Mouse (Mus musculus) megakaryocyte-erythroid progenitor cell, adult 5-6 weeks (primary cell): Measurements from ENCODE around the gene Fig4. TPM values are rescaled to one million over a fixed set of nuclear protein-coding genes. Genes with fewer than 3 reads are reported as not detected.

Experiments
- ATAC-seq: replicated peaks from 2 replicates; pipeline ENCODE4 v1.8.0; 2016; ENCODE audit warnings: mild to moderate bottlenecking, inconsistent platforms; ENCODE audit not compliant: severe bottlenecking, poor library complexity, low FRiP score, low TSS enrichment
- total RNA-seq, 2 experiments: library from RNA; stranded (forward) in 1 of 2; stranded (reverse) in 1 of 2; fragments of 200-1000, 215-1000 nt in 1 of 2; fragments of >200 nt in 1 of 2; fragmentation: Nextera tagmentation in 1 of 2; gene quantifications; 2 replicates each; pipeline ENCODE4 v1.2.3; 2014 to 2017

Fig4 gene
- total RNA-seq (2014; fragmentation: Nextera tagmentation): 11.8 and 12.8 TPM in 2 replicates
- 20.5 and 22.5 TPM in 2 replicates for total RNA-seq (2017)

DNA sequence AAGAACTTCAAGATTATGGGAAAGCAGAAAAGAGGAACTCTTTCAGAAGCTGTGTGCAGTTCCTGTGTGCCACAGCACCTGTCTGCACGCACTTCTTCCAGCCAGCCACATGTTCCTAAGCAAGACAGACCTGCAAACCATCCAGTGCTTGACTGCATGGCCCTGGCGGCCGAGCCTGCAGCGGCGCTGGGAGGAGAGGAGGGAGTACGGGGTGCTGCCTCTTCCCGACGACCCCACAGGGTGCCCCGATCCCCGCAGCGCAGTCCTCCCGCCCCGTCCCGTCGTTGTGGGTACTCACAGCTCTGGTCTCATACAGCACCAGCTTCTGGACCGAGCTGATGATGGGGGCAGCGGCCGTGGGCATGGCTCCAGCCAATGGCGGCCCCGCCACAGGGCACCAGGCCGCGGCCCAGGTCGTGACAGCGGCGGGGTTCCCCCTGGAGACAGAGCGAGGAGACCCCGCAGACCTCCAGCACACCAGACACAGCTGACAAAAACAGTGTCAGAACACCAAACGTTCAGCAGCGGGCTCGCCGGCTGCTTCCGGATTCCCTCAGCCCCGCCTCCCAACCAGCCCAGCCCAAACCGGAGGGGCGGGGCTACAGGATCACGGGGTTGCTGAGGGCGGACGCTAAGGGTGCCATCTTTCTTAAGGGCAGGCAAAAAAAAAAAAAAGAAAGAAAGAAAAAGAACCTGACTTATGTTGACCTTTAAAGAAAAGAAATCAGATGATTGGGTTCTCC, at the start of gene Fig4:
Gene Fig4, minus strand, starts transcription at position 572 of the 743 bp plus-strand sequence.
- ATAC-seq: peak; percentile 93

GRCm38 (mm10) chr10:41341346-41341745, 38.3 kb upstream of the Fig4 start:
- no peak for ATAC-seq

GRCm38 (mm10) chr10:41332533-41333043, 29.5 kb upstream of the Fig4 start:
- ATAC-seq: no peak

DNA sequence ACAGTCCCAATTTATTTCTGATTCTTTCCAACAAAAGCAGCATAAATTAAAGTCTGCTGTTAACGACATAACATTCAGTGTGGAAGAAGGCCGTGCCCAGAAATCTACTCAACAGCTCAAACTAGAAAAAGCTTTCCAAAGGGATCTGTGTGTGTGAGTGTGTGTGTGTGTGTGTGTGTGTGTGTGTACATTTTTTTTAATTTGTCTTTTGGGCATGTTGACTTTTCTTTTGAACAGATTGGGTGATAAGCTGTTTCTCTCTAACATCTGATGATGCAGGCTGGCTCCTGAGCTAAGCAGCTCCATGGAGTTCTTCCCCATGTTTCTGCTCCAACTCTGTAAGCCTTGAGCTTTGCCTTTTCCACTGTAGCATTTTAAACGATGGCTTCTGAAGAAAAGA, 12.8 kb upstream of the Fig4 start:
- ATAC-seq: no peak

DNA sequence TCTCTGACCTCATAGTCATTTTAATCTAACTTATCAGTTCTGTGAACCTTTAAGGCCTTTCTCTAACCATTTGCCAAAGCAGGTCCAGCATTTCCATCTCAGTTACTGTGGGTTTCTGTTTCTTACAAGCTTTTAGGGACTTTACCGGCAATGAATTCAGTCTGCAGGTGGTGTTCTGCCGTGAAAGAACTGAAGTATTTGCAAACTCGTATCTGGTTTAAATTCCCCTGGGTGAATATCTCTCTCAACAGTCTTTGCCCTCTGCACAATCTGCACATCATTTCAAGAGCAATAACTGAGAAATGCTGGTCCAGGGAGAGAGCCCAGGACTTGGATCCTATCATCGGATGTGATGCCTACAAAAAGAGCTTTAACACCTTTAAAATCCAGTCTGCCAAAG, 5.1 kb upstream of the Fig4 start:
- ATAC-seq: no peak

DNA sequence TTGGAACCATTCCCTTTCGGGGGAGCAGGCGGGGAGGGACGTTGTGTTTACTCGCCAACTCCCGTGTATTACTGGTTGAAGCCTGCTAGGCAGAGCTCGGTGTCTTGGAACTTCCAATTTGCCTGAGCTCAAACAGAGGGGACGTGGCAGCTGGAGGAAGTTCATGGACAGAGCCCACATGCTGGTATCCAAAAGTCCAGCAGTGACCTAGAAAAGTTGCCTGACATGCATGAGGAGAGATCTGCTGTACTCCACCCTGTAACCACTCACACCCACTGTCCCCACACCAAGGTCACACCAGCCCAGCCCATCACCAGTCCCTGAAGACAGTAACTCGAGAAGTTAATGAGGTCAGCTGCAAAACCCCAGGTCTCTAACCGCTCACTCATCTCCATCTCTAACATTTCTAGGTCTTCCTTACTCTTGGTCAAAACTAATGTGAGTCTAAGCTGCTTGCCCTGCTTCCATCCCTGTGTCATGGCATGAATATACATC, 1.9 kb upstream of the Fig4 start:
- no peak for ATAC-seq

GRCm38 (mm10) chr10:41303639-41304444, 782 bp upstream of the Fig4 start, which contains the start of gene Ak9:
TSS of gene Ak9 (plus strand) at chr10:41303980.
- ATAC-seq: peak; percentile 94

DNA sequence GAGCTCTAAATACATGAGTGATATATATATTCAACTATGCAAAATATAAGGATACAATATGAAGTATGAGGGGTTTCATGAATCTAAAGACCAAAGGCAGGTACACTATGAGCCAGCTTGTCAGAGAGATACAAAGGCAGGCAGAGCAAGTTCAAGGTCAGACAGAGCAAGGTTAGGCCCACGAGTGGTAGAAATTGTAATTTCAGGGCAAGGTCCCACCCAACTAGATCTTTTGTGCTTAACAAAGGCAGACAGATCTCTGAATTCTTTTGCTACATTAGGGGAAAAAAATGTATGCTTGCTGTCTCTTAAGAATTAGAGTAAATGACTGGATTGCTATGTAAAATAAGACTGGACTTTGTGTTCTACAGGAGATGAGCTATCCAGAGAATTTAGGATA, 2.9 kb downstream of the Fig4 start:
- ATAC-seq: no peak

DNA sequence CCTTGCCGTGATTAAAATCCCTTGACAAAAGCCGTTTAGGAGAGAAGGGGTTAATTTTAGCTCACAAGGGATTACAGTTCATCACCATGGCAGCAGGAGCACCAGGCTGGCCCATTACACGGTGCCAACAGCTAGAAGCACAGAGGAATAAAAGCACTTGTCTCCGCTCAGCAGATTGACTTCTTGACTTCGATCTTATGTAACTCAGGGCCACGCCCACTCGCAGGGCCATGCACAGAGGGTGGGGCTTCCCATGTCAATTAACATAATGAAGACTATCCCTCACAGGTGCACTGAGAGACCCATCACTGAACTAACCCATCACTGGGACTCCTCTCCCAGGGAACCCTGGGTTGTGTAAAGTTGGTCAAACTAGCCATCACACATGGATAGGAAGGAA, 7.9 kb downstream of the Fig4 start:
- ATAC-seq: no peak

DNA sequence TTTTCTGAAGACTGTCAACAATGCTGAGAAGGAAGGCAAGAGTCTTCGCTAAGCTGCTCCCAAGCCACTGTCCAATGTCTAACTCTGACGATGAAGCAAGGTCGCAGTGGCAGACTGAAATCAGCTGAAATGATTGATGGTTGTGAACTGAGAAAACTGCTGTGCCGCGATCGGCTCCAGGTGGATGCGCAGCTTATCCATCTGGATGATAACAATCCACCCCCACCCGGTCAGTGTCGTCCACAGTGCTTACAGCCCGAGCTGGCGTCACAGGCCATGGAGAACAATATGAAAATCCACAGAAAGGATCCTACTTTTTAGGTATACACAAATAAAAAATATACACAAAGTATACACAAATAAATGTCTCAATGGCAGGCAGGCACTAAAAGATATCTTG, 8.3 kb downstream of the Fig4 start:
- no peak for ATAC-seq

DNA sequence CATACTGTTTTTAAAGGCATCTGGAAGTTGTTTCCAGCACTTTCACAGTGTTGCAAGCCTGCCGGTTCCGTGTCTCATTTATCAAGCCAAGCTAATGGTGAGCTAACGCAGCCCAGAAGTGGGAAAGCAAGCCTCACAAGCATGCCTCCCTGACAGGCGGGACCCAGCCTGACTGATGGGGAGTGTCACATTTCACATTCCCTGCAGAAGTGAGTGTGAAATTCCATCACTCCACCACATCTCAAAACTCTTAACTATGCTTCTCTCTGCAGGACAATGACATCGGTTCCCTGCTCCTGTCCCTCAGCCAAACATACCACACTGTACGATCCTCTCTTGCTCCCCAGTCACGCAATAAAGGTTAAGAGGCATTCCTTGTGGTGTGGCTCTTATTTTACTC, 10.0 kb downstream of the Fig4 start:
- no peak for ATAC-seq

DNA sequence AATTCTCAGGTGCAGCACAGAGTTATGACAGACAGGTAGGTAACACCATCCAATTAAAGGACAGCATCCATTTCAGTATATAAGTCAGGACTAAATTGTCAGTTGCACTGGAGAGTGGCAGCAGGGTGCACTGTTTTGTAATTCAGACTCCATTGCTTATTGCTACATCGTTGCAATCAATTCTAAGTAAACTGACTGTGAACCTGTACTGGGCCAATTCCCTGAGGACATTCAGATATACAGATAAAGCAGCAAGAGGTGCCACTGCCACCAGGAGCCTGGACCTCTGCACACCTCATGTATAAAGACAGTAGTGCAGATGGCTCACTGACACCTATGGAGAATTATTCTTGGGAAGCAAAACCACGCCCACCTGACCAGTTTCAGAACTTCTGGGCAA, 12.0 kb downstream of the Fig4 start:
- no peak for ATAC-seq

DNA sequence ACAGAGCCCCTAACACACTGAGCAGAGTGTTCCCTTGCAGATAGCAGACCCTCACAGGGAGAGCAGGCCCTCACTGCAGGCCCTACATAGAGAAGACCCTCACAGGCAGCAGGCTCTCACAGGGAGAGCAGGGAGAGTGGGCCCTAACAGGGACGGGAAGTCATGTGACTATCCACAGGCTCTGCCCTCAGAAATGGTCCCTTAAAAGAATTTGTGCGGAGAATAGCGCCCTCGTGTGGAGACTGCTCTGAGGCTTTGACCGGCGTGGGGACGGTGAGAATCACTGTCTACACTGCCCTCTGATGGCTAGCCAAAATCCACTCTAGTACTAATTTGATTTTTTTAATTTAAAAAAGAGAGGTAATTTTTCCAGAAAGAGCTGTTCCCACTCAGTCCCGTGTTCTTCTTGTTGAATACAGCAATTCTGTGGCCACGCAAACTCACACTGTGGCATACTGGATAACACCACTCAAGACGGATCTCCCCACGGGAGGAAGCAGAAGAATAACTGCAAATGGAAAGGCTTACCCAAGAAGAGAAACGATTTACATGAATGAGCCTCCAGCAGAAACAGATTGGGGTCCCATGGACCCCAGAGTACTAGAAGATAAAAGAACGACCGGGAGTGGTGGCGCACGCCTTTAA, 14.2 kb downstream of the Fig4 start:
- peak; percentile 91 for ATAC-seq

GRCm38 (mm10) chr10:41288074-41288473, 15.0 kb downstream of the Fig4 start:
- ATAC-seq: no peak

DNA sequence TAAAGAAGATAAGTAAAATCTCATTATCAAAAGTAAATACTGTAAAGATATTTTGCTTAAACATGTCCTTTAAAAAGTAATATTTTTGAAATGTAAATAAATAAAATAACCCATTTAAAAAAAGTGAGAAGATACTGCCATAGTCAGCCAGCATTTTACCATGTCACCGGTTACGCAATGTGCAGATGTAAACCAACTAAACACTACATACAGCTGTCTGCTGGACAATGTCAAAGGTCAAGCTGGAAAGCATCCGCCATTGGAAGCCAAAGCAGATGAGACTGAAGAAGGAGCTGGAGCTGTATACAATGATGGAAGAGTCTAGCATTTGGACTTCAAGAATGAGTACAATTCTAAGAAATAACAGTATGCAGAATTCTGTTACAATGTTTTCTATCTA, 15.4 kb downstream of the Fig4 start:
- ATAC-seq: no peak

DNA sequence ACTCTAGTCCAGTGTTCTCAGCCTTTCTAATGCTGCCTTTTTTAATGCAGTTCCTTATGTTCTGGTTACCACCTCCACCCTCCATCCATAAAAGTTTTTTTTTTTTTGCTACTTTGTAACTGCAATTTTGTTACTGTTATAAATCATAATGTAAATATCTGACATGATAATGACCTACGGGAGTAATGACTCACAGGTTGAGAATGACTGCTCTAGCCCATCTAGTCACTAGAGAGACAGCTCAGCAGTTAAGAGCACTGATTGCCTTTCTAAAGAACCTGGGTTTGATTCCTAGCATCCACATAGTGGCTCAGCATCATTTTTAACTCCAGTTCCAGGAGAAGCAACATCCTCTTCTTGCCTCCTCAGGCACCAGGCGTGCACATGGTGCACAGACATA, 21.0 kb downstream of the Fig4 start:
- ATAC-seq: no peak

GRCm38 (mm10) chr10:41280796-41281195, 22.3 kb downstream of the Fig4 start:
- ATAC-seq: no peak

GRCm38 (mm10) chr10:41280177-41280576, 22.9 kb downstream of the Fig4 start:
- ATAC-seq: no peak

DNA sequence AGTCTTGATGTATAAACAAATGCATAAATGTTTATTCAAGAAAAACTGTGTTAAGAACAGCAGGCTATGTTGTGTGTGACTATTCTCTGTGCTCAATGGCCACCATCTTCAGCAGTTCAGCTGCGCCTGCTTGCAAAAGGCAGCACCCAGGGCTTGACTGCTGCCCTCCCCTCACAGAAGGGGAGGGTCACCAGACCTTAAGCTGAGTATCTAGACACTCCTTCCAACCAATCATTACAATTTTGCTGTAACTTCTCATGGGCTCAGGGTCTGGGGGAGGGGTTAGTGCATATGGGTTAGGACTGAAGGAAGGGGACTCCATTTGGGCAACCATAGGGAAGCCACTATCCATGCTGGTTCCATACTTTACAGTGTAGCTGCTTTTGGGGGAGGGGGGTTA, 24.3 kb downstream of the Fig4 start:
- no peak for ATAC-seq

DNA sequence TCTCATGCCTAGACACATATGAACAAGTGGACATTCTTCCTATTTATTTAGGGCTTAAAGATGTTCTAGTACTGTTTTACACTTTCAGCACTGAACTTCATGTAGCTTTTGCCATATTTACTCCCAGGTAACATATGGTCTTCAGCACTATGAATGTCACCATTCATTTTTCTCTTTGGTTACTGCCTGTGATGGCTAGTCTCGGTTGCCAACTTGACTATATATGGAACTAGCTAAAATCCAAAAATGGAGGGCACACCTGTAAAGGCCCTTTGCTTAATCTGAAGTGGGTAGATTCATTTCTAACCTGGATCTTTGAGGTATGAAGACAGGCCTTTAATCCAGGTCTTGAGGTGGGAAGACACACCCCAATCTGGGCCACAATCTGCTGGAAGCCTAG, 28.2 kb downstream of the Fig4 start:
- no peak for ATAC-seq
